Mouse (Mus musculus) heart, embryonic 12.5 days (tissue): ENCODE results near the gene Map3k5. TPM values are rescaled to one million over a fixed set of nuclear protein-coding genes. Genes with fewer than 3 reads are reported as not detected.

Experiments used
- ATAC-seq: fragments of 200-750 bp; cut with Nextera tagmentation; 2 replicates; pipeline ENCODE4 v1.8.0; 2017; ENCODE audit warnings: moderate TSS enrichment, moderate library complexity; ENCODE audit not compliant: insufficient number of reproducible peaks, low FRiP score
- H3K27ac ChIP-seq: fragments of 300-500 bp; sonication (generic); 2 replicates; pipeline ENCODE4 v1.5.1; 2016; ENCODE audit warnings: mild to moderate bottlenecking, moderate library complexity; ENCODE audit not compliant: poor library complexity, severe bottlenecking
- H3K27me3 ChIP-seq: fragments of 300-500 bp; sonication (generic); replicated peaks from 2 replicates; pipeline ENCODE4 v1.6.1; 2016; ENCODE audit warnings: mild to moderate bottlenecking, moderate library complexity
- H3K36me3 ChIP-seq: fragments of 300-500 bp; sonication (generic); 2 replicates; pipeline ENCODE4 v1.6.1; 2016; ENCODE audit warnings: mild to moderate bottlenecking, moderate library complexity
- H3K4me1 ChIP-seq: fragments of 300-500 bp; sonication (generic); replicated peaks from 2 replicates; pipeline ENCODE4 v1.6.1; 2016; ENCODE audit warnings: mild to moderate bottlenecking
- H3K4me2 ChIP-seq: fragments of 300-500 bp; sonication (generic); 2 replicates; pipeline ENCODE4 v1.6.1; 2016; ENCODE audit warnings: mild to moderate bottlenecking, moderate library complexity
- H3K4me3 ChIP-seq: fragments of 300-500 bp; sonication (generic); 2 replicates; pipeline ENCODE4 v1.5.1; 2016; ENCODE audit warnings: mild to moderate bottlenecking
- H3K9ac ChIP-seq: fragments of 300-500 bp; sonication (generic); 2 replicates; pipeline ENCODE4 v1.6.1; 2016; ENCODE audit warnings: mild to moderate bottlenecking, moderate library complexity
- H3K9me3 ChIP-seq: fragments of 300-500 bp; sonication (generic); replicated peaks from 2 replicates; pipeline ENCODE4 v1.6.1; 2016; ENCODE audit warnings: mild to moderate bottlenecking, moderate library complexity
- WGBS: fragments of 180-500 bp; shearing (Covaris S2); methylation state at CpG from one replicate; pipeline ENCODE4 v1.1.7; 2016; 5-methylcytosine and 5-hydroxymethylcytosine counted together
- polyA plus RNA-seq: library from polyadenylated mRNA; unstranded; fragments of >200 nt; fragmentation: Nextera tagmentation; extraction: Ambion mirVana; gene quantifications from 2 replicates; pipeline ENCODE4 v1.2.1, GENCODE M21; 2016

The Map3k5 gene
- polyA plus RNA-seq, 1 experiment from 2014 or later = 4.8 TPM

- WGBS = 35% methylated on average over 11 of the region's 11 CpGs
- no peak for ATAC-seq
- no peak overlapping the region for H3K4me3 ChIP-seq
- H3K4me2 ChIP-seq = no peak overlapping the region
- no peaks in the 10 kb centered on the region for H3K27me3 ChIP-seq
- H3K36me3 ChIP-seq = no peaks in the 10 kb centered on the region
- H3K9me3 ChIP-seq = no peaks in the 10 kb centered on the region
- peaks cover 31% of the 10 kb centered on the region for H3K4me1 ChIP-seq
- H3K9ac ChIP-seq = no peak overlapping the region
- H3K27ac ChIP-seq = no peak overlapping the region
Measured at GRCm38 (mm10) chr10:20181680-20182399, 247.6 kb downstream of the Map3k5 start.

- ATAC-seq = no peak
- no peak overlapping the region for H3K9ac ChIP-seq
- no peak overlapping the region for H3K4me3 ChIP-seq
- no peaks in the 10 kb centered on the region for H3K27me3 ChIP-seq
- no peaks in the 10 kb centered on the region for H3K9me3 ChIP-seq
- H3K27ac ChIP-seq = no peak overlapping the region
- H3K4me1 ChIP-seq = peaks cover 24% of the 10 kb centered on the region
- H3K4me2 ChIP-seq = no peak overlapping the region
- 63% methylated on average over 4 of the region's 4 CpGs for WGBS
- H3K36me3 ChIP-seq = no peaks in the 10 kb centered on the region
Measured at GRCm38 (mm10) chr10:20184326-20184725, 250.1 kb downstream of the Map3k5 start.

- WGBS = 78% methylated on average over 4 of the region's 4 CpGs
- Histone ChIP-seq H3K4me2 (no peak overlapping the region), H3K27me3 (no peaks in the 10 kb centered on the region), H3K36me3 (no peaks in the 10 kb centered on the region), H3K27ac (no peak overlapping the region), H3K9me3 (no peaks in the 10 kb centered on the region), H3K4me3 (no peak overlapping the region), H3K4me1 (peaks cover 23% of the 10 kb centered on the region), H3K9ac (no peak overlapping the region)
- ATAC-seq = no peak
Measured at GRCm38 (mm10) chr10:20185264-20185663, 251.0 kb downstream of the Map3k5 start.

GRCm38 (mm10) chr10:20185806-20186205 lies 251.5 kb downstream of the Map3k5 start:
- peaks cover 21% of the 10 kb centered on the region for H3K4me1 ChIP-seq
- no peaks in the 10 kb centered on the region for H3K27me3 ChIP-seq
- H3K36me3 ChIP-seq = no peaks in the 10 kb centered on the region
- ATAC-seq = no peak
- no peak overlapping the region for H3K4me2 ChIP-seq
- no peak overlapping the region for H3K4me3 ChIP-seq
- no peaks in the 10 kb centered on the region for H3K9me3 ChIP-seq
- H3K9ac ChIP-seq = no peak overlapping the region
- 92% methylated on average over 2 of the region's 2 CpGs for WGBS
- no peak overlapping the region for H3K27ac ChIP-seq

- Histone ChIP-seq H3K4me2 (no peak overlapping the region), H3K9me3 (no peaks in the 10 kb centered on the region)
- WGBS = 76% methylated on average over 5 of the region's 5 CpGs
Measured at GRCm38 (mm10) chr10:20186800-20187273, 252.6 kb downstream of the Map3k5 start.

GRCm38 (mm10) chr10:20190139-20190747 lies 256.0 kb downstream of the Map3k5 start:
- no peak overlapping the region for H3K9ac ChIP-seq
- H3K27ac ChIP-seq = no peak overlapping the region
- H3K4me1 ChIP-seq = peaks cover 5% of the 10 kb centered on the region
- H3K36me3 ChIP-seq = no peaks in the 10 kb centered on the region
- 65% methylated on average over 6 of the region's 6 CpGs for WGBS
- no peak for ATAC-seq
- no peak overlapping the region for H3K4me2 ChIP-seq
- no peak overlapping the region for H3K4me3 ChIP-seq
- H3K27me3 ChIP-seq = no peaks in the 10 kb centered on the region
- H3K9me3 ChIP-seq = no peaks in the 10 kb centered on the region

More at GRCm38 (mm10) chr10:20186800-20187273, 252.6 kb downstream of the Map3k5 start:
- no peak overlapping the region for H3K4me3 ChIP-seq
- peaks cover 11% of the 10 kb centered on the region for H3K4me1 ChIP-seq
- H3K27ac ChIP-seq = no peak overlapping the region
- no peaks in the 10 kb centered on the region for H3K36me3 ChIP-seq
- H3K27me3 ChIP-seq = no peaks in the 10 kb centered on the region
- no peak for ATAC-seq
- H3K9ac ChIP-seq = no peak overlapping the region

Other genes with a start within 250 kb of the Map3k5 start
- gene Il20ra, start 221.9 kb upstream of the Map3k5 start, polyA plus RNA-seq = not detected in 2 replicates
- 1.8 and 1.9 TPM in 2 replicates for gene Slc35d3, start 83.0 kb upstream of the Map3k5 start, polyA plus RNA-seq
- gene Pex7, start 26.8 kb upstream of the Map3k5 start, polyA plus RNA-seq = 35.4 and 36.4 TPM in 2 replicates
- 7.4 and 8.3 TPM in 2 replicates for gene Map7, start 214.0 kb downstream of the Map3k5 start, polyA plus RNA-seq